Mouse (Mus musculus): Measurements from ENCODE around the gene Ankib1. TPM values are rescaled to one million over a fixed set of nuclear protein-coding genes. Genes with fewer than 3 reads are reported as not detected.
"Not testable (repeated sequence)": the region's sequence is repeated elsewhere in the genome, so short reads cannot be mapped to it uniquely, and the experiment has no call there.

Ankib1 gene
- polyA plus RNA-seq, 1 experiment from 2014 or later, result 6.8 TPM

DNA sequence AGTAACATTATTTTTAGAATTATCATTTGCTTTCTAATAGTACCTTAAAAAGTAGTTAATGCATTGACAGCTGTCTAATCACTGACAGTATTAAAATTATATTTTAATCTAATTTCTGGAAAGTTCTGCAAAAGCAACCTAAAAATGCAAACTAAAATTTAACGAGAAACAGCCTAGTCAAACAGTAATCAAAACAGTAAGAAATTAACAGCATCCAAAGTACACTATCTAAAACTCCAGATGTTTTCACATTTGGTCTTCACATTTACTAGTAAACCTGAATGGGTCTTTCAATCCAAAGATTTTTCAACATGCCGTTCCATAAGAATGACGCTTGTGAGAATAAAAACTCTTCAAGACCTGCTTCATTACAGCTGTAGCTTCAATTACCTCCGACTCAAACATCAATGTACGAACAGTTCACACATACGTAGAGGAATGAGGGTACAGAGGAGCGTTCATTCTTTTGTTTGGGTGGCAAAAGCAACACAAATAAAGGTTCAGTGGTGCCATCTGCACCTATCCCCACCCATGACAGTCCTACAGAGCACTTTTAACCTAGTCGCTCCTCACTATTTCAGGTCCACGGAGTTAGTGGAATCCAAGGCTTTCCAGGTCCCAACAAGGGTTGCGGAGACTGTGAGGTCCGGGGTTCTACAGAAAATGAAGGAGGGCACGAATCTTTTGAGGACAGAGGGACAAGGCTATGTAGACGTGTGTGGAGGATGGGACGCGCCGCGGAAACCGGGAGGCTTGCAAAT, 873 bp downstream of the Ankib1 start:
- Histone ChIP-seq H3K27me3 (replicated peaks; ENCODE audit: insufficient read depth, low read length) (no peaks in the 10 kb centered on the region), H3K9me3 (ENCODE audit: low read length) (no peaks in the 10 kb centered on the region), H3K4me1 (ENCODE audit: insufficient read depth, low read depth, low read length) (no peaks in the 10 kb centered on the region), H3K4me2 (replicated peaks; ENCODE audit: low read depth, low read length) (peak overlapping the region; percentile 86), H3K36me3 (ENCODE audit: insufficient read depth, low read length) (no peaks in the 10 kb centered on the region), H3K27ac (ENCODE audit: low read length) (peak overlapping the region; percentile 90), H3K9ac (replicated peaks; ENCODE audit: low read depth) (peak overlapping the region; percentile 68), H3K4me3 (ENCODE audit: low read depth, low read length) (peak overlapping the region; percentile 93)
- no peak for ATAC-seq
- TF ChIP-seq EP300 (IDR thresholded peaks at IDR 0.05), result no peak
- no peak for TF ChIP-seq CTCF (IDR thresholded peaks at IDR 0.05)
- 5% methylated on average over 18 of the region's 18 CpGs for whole genome bisulfite sequencing
- no peak for DNase-seq (ENCODE audit: low spot score)

GRCm38 (mm10) chr5:3800881-3801280, 1.8 kb downstream of the Ankib1 start:
- no peak overlapping the region for H3K4me2 ChIP-seq (replicated peaks; ENCODE audit: low read depth, low read length)
- no peak for DNase-seq (ENCODE audit: low spot score)

GRCm38 (mm10) chr5:3800041-3800440, 2.7 kb downstream of the Ankib1 start:
- no peak overlapping the region for H3K27ac ChIP-seq (ENCODE audit: low read length)
- no peaks in the 10 kb centered on the region for H3K9me3 ChIP-seq (ENCODE audit: low read length)
- 77% methylated on average over 1 of the region's 1 CpGs for WGBS
- no peak overlapping the region for H3K4me3 ChIP-seq (ENCODE audit: low read depth, low read length)
- H3K9ac ChIP-seq (replicated peaks; ENCODE audit: low read depth), result no peak overlapping the region
- DNase-seq (ENCODE audit: low spot score) (no peak), ATAC-seq (no peak)
- TF ChIP-seq EP300 (IDR thresholded peaks at IDR 0.05) (no peak), CTCF (IDR thresholded peaks at IDR 0.05) (no peak)
- no peaks in the 10 kb centered on the region for H3K4me1 ChIP-seq (ENCODE audit: insufficient read depth, low read depth, low read length)
- no peaks in the 10 kb centered on the region for H3K36me3 ChIP-seq (ENCODE audit: insufficient read depth, low read length)
- no peak overlapping the region for H3K4me2 ChIP-seq (replicated peaks; ENCODE audit: low read depth, low read length)
- H3K27me3 ChIP-seq (replicated peaks; ENCODE audit: insufficient read depth, low read length), result no peaks in the 10 kb centered on the region

More at GRCm38 (mm10) chr5:3800881-3801280, 1.8 kb downstream of the Ankib1 start:
- no peak overlapping the region for H3K27ac ChIP-seq (ENCODE audit: low read length)
- H3K36me3 ChIP-seq (ENCODE audit: insufficient read depth, low read length), result no peaks in the 10 kb centered on the region
- WGBS, result 73% methylated on average over 4 of the region's 4 CpGs
- H3K9me3 ChIP-seq (ENCODE audit: low read length), result no peaks in the 10 kb centered on the region
- H3K9ac ChIP-seq (replicated peaks; ENCODE audit: low read depth), result no peak overlapping the region
- no peaks in the 10 kb centered on the region for H3K27me3 ChIP-seq (replicated peaks; ENCODE audit: insufficient read depth, low read length)
- H3K4me1 ChIP-seq (ENCODE audit: insufficient read depth, low read depth, low read length), result no peaks in the 10 kb centered on the region
- H3K4me3 ChIP-seq (ENCODE audit: low read depth, low read length), result no peak overlapping the region
- no peak for ATAC-seq
- TF ChIP-seq CTCF (IDR thresholded peaks at IDR 0.05), result no peak
- TF ChIP-seq EP300 (IDR thresholded peaks at IDR 0.05), result no peak

- not testable (repeated sequence) for ATAC-seq; H3K9ac ChIP-seq (replicated peaks; ENCODE audit: low read depth); H3K27ac ChIP-seq (ENCODE audit: low read length); H3K27me3 ChIP-seq (replicated peaks; ENCODE audit: insufficient read depth, low read length); H3K36me3 ChIP-seq (ENCODE audit: insufficient read depth, low read length); H3K4me2 ChIP-seq (replicated peaks; ENCODE audit: low read depth, low read length); DNase-seq (ENCODE audit: low spot score); H3K9me3 ChIP-seq (ENCODE audit: low read length); H3K4me1 ChIP-seq (ENCODE audit: insufficient read depth, low read depth, low read length); H3K4me3 ChIP-seq (ENCODE audit: low read depth, low read length)
Measured at GRCm38 (mm10) chr5:3798656-3799055, 4.1 kb downstream of the Ankib1 start.

GRCm38 (mm10) chr5:3797101-3797500, 5.6 kb downstream of the Ankib1 start:
- H3K27ac ChIP-seq (ENCODE audit: low read length); H3K4me1 ChIP-seq (ENCODE audit: insufficient read depth, low read depth, low read length); H3K9ac ChIP-seq (replicated peaks; ENCODE audit: low read depth); H3K36me3 ChIP-seq (ENCODE audit: insufficient read depth, low read length); ATAC-seq; DNase-seq (ENCODE audit: low spot score); H3K4me2 ChIP-seq (replicated peaks; ENCODE audit: low read depth, low read length); H3K27me3 ChIP-seq (replicated peaks; ENCODE audit: insufficient read depth, low read length); H3K4me3 ChIP-seq (ENCODE audit: low read depth, low read length); H3K9me3 ChIP-seq (ENCODE audit: low read length): not testable (repeated sequence)
- WGBS, result 90% methylated on average over 2 of the region's 2 CpGs

DNA sequence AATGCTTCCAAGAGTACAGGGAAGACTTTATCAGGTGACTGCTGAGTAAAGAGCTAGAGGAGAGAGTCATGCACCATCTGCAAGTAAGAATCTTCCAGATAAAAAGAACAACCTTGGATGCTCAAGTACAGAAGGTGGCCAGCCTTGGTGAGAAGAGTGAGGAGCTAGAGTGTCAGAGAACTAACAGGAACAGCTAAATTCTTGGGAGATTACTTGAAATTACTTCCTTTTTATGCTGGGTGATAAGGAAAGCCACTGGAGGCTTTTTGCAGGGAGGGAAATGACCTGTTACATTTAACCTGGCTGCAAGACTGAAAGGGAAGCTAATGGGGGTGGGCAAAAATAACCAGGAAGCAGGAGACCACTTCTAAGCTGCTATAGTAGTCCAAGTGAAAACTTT, 11.7 kb downstream of the Ankib1 start:
- no peak overlapping the region for H3K4me2 ChIP-seq (replicated peaks; ENCODE audit: low read depth, low read length)
- no peak overlapping the region for H3K9ac ChIP-seq (replicated peaks; ENCODE audit: low read depth)
- H3K9me3 ChIP-seq (ENCODE audit: low read length), result no peaks in the 10 kb centered on the region
- no peaks in the 10 kb centered on the region for H3K27me3 ChIP-seq (replicated peaks; ENCODE audit: insufficient read depth, low read length)
- no peak for ATAC-seq
- H3K36me3 ChIP-seq (ENCODE audit: insufficient read depth, low read length), result no peaks in the 10 kb centered on the region
- no peak overlapping the region for H3K27ac ChIP-seq (ENCODE audit: low read length)
- TF ChIP-seq CTCF (IDR thresholded peaks at IDR 0.05) (no peak), EP300 (IDR thresholded peaks at IDR 0.05) (no peak)
- no peaks in the 10 kb centered on the region for H3K4me1 ChIP-seq (ENCODE audit: insufficient read depth, low read depth, low read length)
- H3K4me3 ChIP-seq (ENCODE audit: low read depth, low read length), result no peak overlapping the region
- no peak for DNase-seq (ENCODE audit: low spot score)

DNA sequence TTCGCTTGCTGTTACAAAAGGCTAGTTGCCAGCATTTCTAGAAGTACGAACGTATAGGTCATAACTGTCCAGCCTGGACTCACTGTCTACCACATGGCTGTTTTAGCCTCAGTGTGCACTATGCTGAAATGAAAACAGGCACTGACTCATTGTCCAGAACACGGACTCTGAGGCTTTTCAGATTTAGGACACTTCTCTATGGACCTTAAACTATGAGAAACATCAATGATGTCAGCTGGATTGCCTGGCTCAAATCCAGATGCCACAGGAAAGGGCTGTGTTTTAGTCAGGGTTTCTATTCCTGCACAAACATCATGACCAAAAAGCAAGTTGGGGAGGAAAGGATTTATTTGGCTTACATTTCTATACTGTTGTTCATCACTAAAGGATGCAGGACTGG, 15.2 kb downstream of the Ankib1 start:
- peak; percentile 15 for DNase-seq (ENCODE audit: low spot score)
- Histone ChIP-seq H3K36me3 (ENCODE audit: insufficient read depth, low read length) (no peaks in the 10 kb centered on the region), H3K27ac (ENCODE audit: low read length) (no peak overlapping the region), H3K4me2 (replicated peaks; ENCODE audit: low read depth, low read length) (no peak overlapping the region), H3K9me3 (ENCODE audit: low read length) (no peaks in the 10 kb centered on the region), H3K4me3 (ENCODE audit: low read depth, low read length) (no peak overlapping the region), H3K4me1 (ENCODE audit: insufficient read depth, low read depth, low read length) (no peaks in the 10 kb centered on the region), H3K9ac (replicated peaks; ENCODE audit: low read depth) (no peak overlapping the region), H3K27me3 (replicated peaks; ENCODE audit: insufficient read depth, low read length) (no peaks in the 10 kb centered on the region)
- WGBS, result 66% methylated on average over 4 of the region's 4 CpGs
- peak; percentile 16; the same call in 1 of the 2 replicates for ATAC-seq
- TF ChIP-seq CTCF (IDR thresholded peaks at IDR 0.05) (no peak), EP300 (IDR thresholded peaks at IDR 0.05) (no peak)

Measured in lung, postnatal 0 days (tissue).